Mouse (Mus musculus) cerebellum, adult 2 months (tissue): ENCODE measurements around the gene Slc9c1.

Source experiments
- CTCF ChIP-seq: fragments of 200-500 bp; IDR thresholded peaks from 2 replicates; pipeline ENCODE4 v1.5.1; 2011; ENCODE audit warnings: low read depth, mild to moderate bottlenecking, control low read depth, low read length, moderate library complexity, borderline replicate concordance; ENCODE audit not compliant: insufficient read depth
- POLR2A ChIP-seq: fragments of 200-500 bp; IDR thresholded peaks from 2 replicates; pipeline ENCODE4 v1.6.1; 2011; ENCODE audit warnings: low read length, control low read depth, borderline replicate concordance; ENCODE audit not compliant: insufficient read depth

DNA sequence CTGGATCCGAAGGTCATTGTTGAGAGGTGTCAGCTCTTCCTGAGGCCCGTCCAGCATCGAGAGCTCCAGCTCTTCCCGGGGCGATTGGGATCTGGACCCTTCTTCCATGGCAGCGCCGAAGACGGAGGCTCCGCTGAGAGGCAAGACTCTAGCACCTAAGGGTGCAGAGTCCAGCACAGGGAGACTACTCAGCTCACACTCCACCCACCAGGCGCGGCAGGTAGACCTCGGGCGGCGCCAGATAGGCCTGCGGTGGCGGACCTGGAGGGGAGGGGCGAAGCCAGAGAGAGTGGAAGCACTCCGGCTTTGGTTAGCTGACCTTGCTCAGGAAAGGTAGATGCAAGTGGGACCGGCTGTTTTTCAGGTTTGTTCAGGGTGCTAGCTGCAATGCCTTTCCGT, 118.8 kb downstream of the Slc9c1 start, which contains the start of gene BC016579:
- TF ChIP-seq POLR2A (no peak), CTCF (no peak)
